7 mouse cellular contexts compared by ENCODE assay signal in the genomic region with DNA sequence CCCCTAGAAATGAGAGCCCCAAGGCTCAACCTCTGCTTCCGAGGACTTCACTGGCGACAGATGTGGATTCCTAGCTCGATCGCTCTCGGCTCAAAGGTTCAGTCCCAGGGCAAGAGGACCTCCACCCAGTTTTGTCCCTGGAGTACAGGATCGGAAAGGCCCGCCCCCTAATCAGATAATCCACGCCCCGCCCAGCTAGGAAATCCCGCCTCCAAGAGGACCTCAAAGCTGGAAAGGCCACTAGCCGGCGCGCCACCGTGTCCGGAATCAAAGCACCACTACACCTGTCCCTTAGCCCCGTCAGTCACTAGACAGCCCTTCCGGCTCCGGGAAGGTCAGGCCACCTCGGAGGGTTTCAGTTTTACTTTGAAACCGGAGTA. TPM values are rescaled to one million over a fixed set of nuclear protein-coding genes. Genes with fewer than 3 reads are reported as not detected.
DNase-seq lines count a peak whose midpoint lies in the region; ATAC-seq lines count a peak whose summit lies in the region.

No protein-coding gene starts in this region.

- H3K9ac ChIP-seq in intestine, embryonic 14.5 days (ENCODE audit: low read length): peak overlapping the region; percentile 67

- peak overlapping the region; percentile 91 for H3K27ac ChIP-seq in intestine, embryonic 14.5 days (ENCODE audit: low read depth)

- peaks cover 37% of the 10 kb centered on the region for H3K36me3 ChIP-seq in intestine, embryonic 14.5 days (ENCODE audit: control insufficient read depth, insufficient read depth, low read length)

- H3K27me3 ChIP-seq in intestine, embryonic 14.5 days (replicated peaks; ENCODE audit: control insufficient read depth, insufficient read depth, low read length): no peaks in the 10 kb centered on the region

- H3K4me2 ChIP-seq in intestine, embryonic 14.5 days (ENCODE audit: low read length): peak overlapping the region; percentile 64

- WGBS in intestine, embryonic 14.5 days: 1% methylated on average over 20 of the region's 20 CpGs

- H3K4me1 ChIP-seq in intestine, embryonic 14.5 days (replicated peaks; ENCODE audit: control insufficient read depth, insufficient read depth, low read length): no peaks in the 10 kb centered on the region; the same call in 1 of the 2 replicates

- peak; percentile 60 for ATAC-seq in intestine, embryonic 14.5 days (replicated peaks; ENCODE audit: low FRiP score, low TSS enrichment, low read depth)
- peak; percentile 27 for ATAC-seq in megakaryocyte progenitor cell, adult 5-6 weeks (replicated peaks; ENCODE audit: poor library complexity)

- H3K9me3 ChIP-seq in intestine, embryonic 14.5 days (ENCODE audit: control insufficient read depth, low read length): no peaks in the 10 kb centered on the region

- intact Hi-C loops in left cerebral cortex, postnatal 14 days (cut with DNase I): no loop called here

- H3K4me3 ChIP-seq in intestine, embryonic 14.5 days (ENCODE audit: low read depth, low read length): peak overlapping the region; percentile 77

- peak; percentile 83 for DNase-seq in adrenal gland, postnatal 25 days
- DNase-seq in embryo, embryonic 11 days: peak; percentile 90
- peak; percentile 86 for DNase-seq in gastrocnemius, postnatal 25 days
- DNase-seq in intestine, embryonic 14.5 days (ENCODE audit: low spot score): peak; percentile 94
- DNase-seq in left cerebral cortex, postnatal 14 days (ENCODE audit: low spot score in 2 of 2): peak; percentile 59 to 70
- DNase-seq in right cerebral cortex, postnatal 25 days: peak; percentile 69

RNA-seq across cellular contexts. Expression of a gene that starts 0.9 kb away (rescaled TPM):
- total RNA-seq in adrenal gland, postnatal 25 days (2021): 91.1 and 117 TPM in 2 replicates
- total RNA-seq in gastrocnemius, postnatal 25 days (2021): 10 to 100 TPM; 46.1 to 51.4 TPM
- 133 and 137 TPM in 2 replicates for polyA plus RNA-seq in intestine, embryonic 14.5 days (2014; fragmentation: Nextera tagmentation; extraction: Ambion mirVana)
- 10 to 100 TPM; 60.1 to 60.8 TPM for total RNA-seq in left cerebral cortex, postnatal 14 days (2021)
- 31.3 and 39.7 TPM in 2 replicates for total RNA-seq in megakaryocyte progenitor cell, adult 5-6 weeks (2015)
- total RNA-seq in megakaryocyte progenitor cell, adult 5-6 weeks (2017): 36.4 and 41.7 TPM in 2 replicates

RNA-seq across cellular contexts. Expression of a gene that starts 38.6 kb away (rescaled TPM):
- 101 and 123 TPM in 2 replicates for total RNA-seq in adrenal gland, postnatal 25 days (2021)
- not detected for total RNA-seq in gastrocnemius, postnatal 25 days (2021)
- polyA plus RNA-seq in intestine, embryonic 14.5 days (2014; fragmentation: Nextera tagmentation; extraction: Ambion mirVana): 13.0 and 13.4 TPM in 2 replicates
- total RNA-seq in left cerebral cortex, postnatal 14 days (2021): 10 to 100 TPM; 69.0 to 98.8 TPM
- total RNA-seq in megakaryocyte progenitor cell, adult 5-6 weeks (2015): not detected in 2 replicates
- not detected in 2 replicates for total RNA-seq in megakaryocyte progenitor cell, adult 5-6 weeks (2017)

RNA-seq across cellular contexts. Expression of a gene that starts 43.3 kb away (rescaled TPM):
- total RNA-seq in adrenal gland, postnatal 25 days (2021): 9.3 and 14.1 TPM in 2 replicates
- 1,000 to 10,000 TPM; 1,914 to 2,104 TPM for total RNA-seq in gastrocnemius, postnatal 25 days (2021)
- polyA plus RNA-seq in intestine, embryonic 14.5 days (2014; fragmentation: Nextera tagmentation; extraction: Ambion mirVana): 72.4 and 73.2 TPM in 2 replicates
- total RNA-seq in left cerebral cortex, postnatal 14 days (2021): 1 to 10 TPM; 1.5 to 2.6 TPM
- total RNA-seq in megakaryocyte progenitor cell, adult 5-6 weeks (2015): not detected in 2 replicates
- not detected in 2 replicates for total RNA-seq in megakaryocyte progenitor cell, adult 5-6 weeks (2017)

RNA-seq across cellular contexts. Expression of a gene that starts 52.5 kb away (rescaled TPM):
- 41.6 and 54.3 TPM in 2 replicates for total RNA-seq in adrenal gland, postnatal 25 days (2021)
- not detected for total RNA-seq in gastrocnemius, postnatal 25 days (2021)
- polyA plus RNA-seq in intestine, embryonic 14.5 days (2014; fragmentation: Nextera tagmentation; extraction: Ambion mirVana): 2.9 and 3.4 TPM in 2 replicates
- total RNA-seq in left cerebral cortex, postnatal 14 days (2021): 100 to 1,000 TPM; 376 to 396 TPM
- total RNA-seq in megakaryocyte progenitor cell, adult 5-6 weeks (2015): 0.12 and 0.15 TPM in 2 replicates
- 0.10 TPM in 1 of 2 replicates, not detected in the other for total RNA-seq in megakaryocyte progenitor cell, adult 5-6 weeks (2017)

RNA-seq across cellular contexts. Expression of a gene that starts 58.2 kb away (rescaled TPM):
- 15.8 and 18.1 TPM in 2 replicates for total RNA-seq in adrenal gland, postnatal 25 days (2021)
- total RNA-seq in gastrocnemius, postnatal 25 days (2021): 100 to 1,000 TPM; 200 to 244 TPM
- 46.7 and 55.2 TPM in 2 replicates for polyA plus RNA-seq in intestine, embryonic 14.5 days (2014; fragmentation: Nextera tagmentation; extraction: Ambion mirVana)
- total RNA-seq in left cerebral cortex, postnatal 14 days (2021): 100 to 1,000 TPM; 199 to 210 TPM
- total RNA-seq in megakaryocyte progenitor cell, adult 5-6 weeks (2015): not detected in 2 replicates
- not detected in 2 replicates for total RNA-seq in megakaryocyte progenitor cell, adult 5-6 weeks (2017)

Comparison
In these comparisons a context has a peak if more than half of its experiments do, and no peak if none do; other contexts are left out.
1. Peak in every context shown above with its lines: DNase-seq, ATAC-seq, H3K4me3 ChIP-seq and H3K27ac ChIP-seq.
2. RNA of a gene that starts 38.6 kb away (total RNA-seq): 101 to 123 TPM in adrenal gland, postnatal 25 days and 69.0 to 98.8 TPM in left cerebral cortex, postnatal 14 days; not detected in gastrocnemius, postnatal 25 days and not detected in megakaryocyte progenitor cell, adult 5-6 weeks; every median in the first group is over 10 times any median in the second.
3. RNA of a gene that starts 43.3 kb away (total RNA-seq): 1,914 to 2,104 TPM in gastrocnemius, postnatal 25 days; 9.3 to 14.1 TPM in adrenal gland, postnatal 25 days, 1.5 to 2.6 TPM in left cerebral cortex, postnatal 14 days and not detected in megakaryocyte progenitor cell, adult 5-6 weeks; every median in the first group is over 100 times any median in the second.